Mouse (Mus musculus) hindbrain, embryonic 11.5 days (tissue): ENCODE measurements at regions not wholly inside any gene's neighbourhood (a gene's known extent, or its start where the extent isn't known, plus 50 kb on each side); places are given as distances from the start of the nearest gene placed in this dataset.
A peak's percentile ranks its signal among the peaks of the same experiment; 100 is the strongest.
"Not testable (repeated sequence)": the region's sequence is repeated elsewhere in the genome, so short reads cannot be mapped to it uniquely, and the experiment has no call there.

ENCODE experiments used
- ATAC-seq: fragments of 200-750 bp; cut with Nextera tagmentation; 2 replicates; pipeline ENCODE4 v1.8.0; 2017; ENCODE audit warnings: mild to moderate bottlenecking, moderate TSS enrichment, moderate library complexity; ENCODE audit not compliant: low FRiP score
- DNase-seq: peaks from one replicate; pipeline ENCODE4 v3.0.0-alpha.2; 2015; ENCODE audit warnings: low spot score
- H3K27ac ChIP-seq: fragments of 300-500 bp; sonication (generic); 2 replicates; pipeline ENCODE4 v1.5.1; 2014; ENCODE audit warnings: mild to moderate bottlenecking, low read depth, low read length
- H3K27me3 ChIP-seq: fragments of 300-500 bp; sonication (generic); 2 replicates; pipeline ENCODE4 v1.6.1; 2014; ENCODE audit warnings: mild to moderate bottlenecking, low read length, moderate library complexity, mixed read lengths; ENCODE audit not compliant: control insufficient read depth, insufficient read depth
- H3K36me3 ChIP-seq: fragments of 300-500 bp; sonication (generic); 2 replicates; pipeline ENCODE4 v1.6.1; 2014; ENCODE audit warnings: mild to moderate bottlenecking, low read length, moderate library complexity, mixed read lengths; ENCODE audit not compliant: control insufficient read depth, insufficient read depth
- H3K4me1 ChIP-seq: fragments of 300-500 bp; sonication (generic); replicated peaks from 2 replicates; pipeline ENCODE4 v1.6.1; 2014; ENCODE audit warnings: low read length, mixed read lengths; ENCODE audit not compliant: control insufficient read depth, insufficient read depth
- H3K4me2 ChIP-seq: fragments of 300-500 bp; sonication (generic); replicated peaks from 2 replicates; pipeline ENCODE4 v1.6.1; 2014; ENCODE audit warnings: mild to moderate bottlenecking, low read depth, low read length
- H3K4me3 ChIP-seq: fragments of 300-500 bp; sonication (generic); 2 replicates; pipeline ENCODE4 v1.5.1; 2014; ENCODE audit warnings: low read depth, low read length
- H3K9ac ChIP-seq: fragments of 300-500 bp; sonication (generic); 2 replicates; pipeline ENCODE4 v1.6.1; 2014; ENCODE audit warnings: low read depth, low read length
- H3K9me3 ChIP-seq: fragments of 300-500 bp; sonication (generic); 2 replicates; pipeline ENCODE4 v1.6.1; 2016; ENCODE audit warnings: low read length; ENCODE audit not compliant: control insufficient read depth
- WGBS: fragments of 180-500 bp; shearing (Covaris S2); extraction: QIAGEN DNeasy Blood & Tissue Kit; methylation state at CpG from one replicate; pipeline ENCODE4 v1.1.7; 2014; 5-methylcytosine and 5-hydroxymethylcytosine counted together

- WGBS: 31% methylated on average over 9 of the region's 9 CpGs
- Histone ChIP-seq H3K27me3 (no peaks in the 10 kb centered on the region), H3K4me1 (no peaks in the 10 kb centered on the region; the same call in 1 of the 2 replicates), H3K4me3 (no peak overlapping the region), H3K9ac (no peak overlapping the region), H3K36me3 (no peaks in the 10 kb centered on the region), H3K4me2 (no peak overlapping the region), H3K9me3 (no peaks in the 10 kb centered on the region), H3K27ac (no peak overlapping the region)
- peak; percentile 83 for ATAC-seq
- DNase-seq: peak; percentile 48
Observed at GRCm38 (mm10) chr2:146723172-146723571, 132.5 kb upstream of the Kiz start.

GRCm38 (mm10) chr2:146723671-146724070 is 132.0 kb upstream of the Kiz start:
- H3K9ac ChIP-seq: no peak overlapping the region
- H3K9me3 ChIP-seq: no peaks in the 10 kb centered on the region
- H3K4me2 ChIP-seq: no peak overlapping the region
- H3K4me3 ChIP-seq: no peak overlapping the region
- no peaks in the 10 kb centered on the region; the same call in 1 of the 2 replicates for H3K4me1 ChIP-seq
- ATAC-seq: peak; percentile 48
- DNase-seq: peak; percentile 31
- H3K27me3 ChIP-seq: no peaks in the 10 kb centered on the region
- H3K36me3 ChIP-seq: no peaks in the 10 kb centered on the region
- H3K27ac ChIP-seq: peak overlapping the region; percentile 48; the same call in 1 of the 2 replicates
- 45% methylated on average over 4 of the region's 4 CpGs for WGBS

GRCm38 (mm10) chr2:146724142-146724679 is 131.5 kb upstream of the Kiz start:
- DNase-seq: peak; percentile 20

GRCm38 (mm10) chr2:146724924-146725555 is 130.6 kb upstream of the Kiz start:
- Histone ChIP-seq H3K9me3 (no peaks in the 10 kb centered on the region), H3K4me3 (no peak overlapping the region), H3K9ac (no peak overlapping the region), H3K4me2 (no peak overlapping the region), H3K27me3 (no peaks in the 10 kb centered on the region), H3K4me1 (no peaks in the 10 kb centered on the region; the same call in 1 of the 2 replicates), H3K27ac (peak overlapping the region; percentile 8; the same call in 1 of the 2 replicates), H3K36me3 (no peaks in the 10 kb centered on the region)
- ATAC-seq (no peak), DNase-seq (no peak)
- WGBS: 54% methylated on average over 9 of the region's 9 CpGs

More at GRCm38 (mm10) chr2:146724142-146724679, 131.5 kb upstream of the Kiz start:
- Histone ChIP-seq H3K36me3 (no peaks in the 10 kb centered on the region), H3K27me3 (no peaks in the 10 kb centered on the region), H3K9ac (no peak overlapping the region), H3K27ac (no peak overlapping the region), H3K4me1 (no peaks in the 10 kb centered on the region; the same call in 1 of the 2 replicates), H3K4me2 (no peak overlapping the region), H3K9me3 (no peaks in the 10 kb centered on the region), H3K4me3 (no peak overlapping the region)
- ATAC-seq: peak; percentile 55
- WGBS: 52% methylated on average over 10 of the region's 10 CpGs

- Histone ChIP-seq H3K9me3 (no peaks in the 10 kb centered on the region), H3K27ac (no peak overlapping the region), H3K36me3 (no peaks in the 10 kb centered on the region), H3K4me1 (no peaks in the 10 kb centered on the region; the same call in 1 of the 2 replicates), H3K4me3 (no peak overlapping the region), H3K9ac (no peak overlapping the region), H3K4me2 (no peak overlapping the region), H3K27me3 (no peaks in the 10 kb centered on the region)
- DNase-seq (no peak), ATAC-seq (no peak)
Observed at GRCm38 (mm10) chr2:146728693-146729092, 127.0 kb upstream of the Kiz start.

GRCm38 (mm10) chr2:146731081-146731480 is 124.6 kb upstream of the Kiz start:
- H3K9me3 ChIP-seq: no peaks in the 10 kb centered on the region
- 58% methylated on average over 3 of the region's 3 CpGs for WGBS

GRCm38 (mm10) chr2:146732891-146733290 is 122.8 kb upstream of the Kiz start:
- not testable (repeated sequence) for H3K9ac ChIP-seq, H3K36me3 ChIP-seq, ATAC-seq, H3K4me3 ChIP-seq, H3K4me2 ChIP-seq, H3K4me1 ChIP-seq, H3K9me3 ChIP-seq, DNase-seq, H3K27me3 ChIP-seq, H3K27ac ChIP-seq
- no CpG with 5 or more reads among the region's 2 CpGs for WGBS

More at GRCm38 (mm10) chr2:146731081-146731480, 124.6 kb upstream of the Kiz start:
- ATAC-seq (peak; percentile 27; the same call in 1 of the 2 replicates), DNase-seq (no peak)
- Histone ChIP-seq H3K27me3 (no peaks in the 10 kb centered on the region), H3K4me2 (no peak overlapping the region), H3K9ac (no peak overlapping the region), H3K36me3 (no peaks in the 10 kb centered on the region), H3K4me3 (no peak overlapping the region), H3K27ac (no peak overlapping the region), H3K4me1 (no peaks in the 10 kb centered on the region)

- DNase-seq (no peak), ATAC-seq (no peak)
- whole genome bisulfite sequencing: 80% methylated on average over 2 of the region's 2 CpGs
Observed at GRCm38 (mm10) chr2:146744396-146744795, 111.3 kb upstream of the Kiz start.

More at GRCm38 (mm10) chr2:146744396-146744795, 111.3 kb upstream of the Kiz start:
- Histone ChIP-seq H3K4me2 (no peak overlapping the region), H3K4me1 (no peaks in the 10 kb centered on the region), H3K9me3 (no peaks in the 10 kb centered on the region), H3K9ac (no peak overlapping the region), H3K36me3 (no peaks in the 10 kb centered on the region), H3K27ac (no peak overlapping the region), H3K27me3 (no peaks in the 10 kb centered on the region), H3K4me3 (no peak overlapping the region)
